Mouse (Mus musculus) heart, embryonic 16.5 days (tissue): ENCODE results near the gene Angpt4. TPM values are rescaled to one million over a fixed set of nuclear protein-coding genes. Genes with fewer than 3 reads are reported as not detected.

Experiments used
- ATAC-seq: fragments of 200-750 bp; cut with Nextera tagmentation; replicated peaks from 2 replicates; pipeline ENCODE4 v1.8.0; 2017; ENCODE audit warnings: moderate number of reproducible peaks; ENCODE audit not compliant: insufficient read depth, low FRiP score; ENCODE audit errors: extremely low read depth
- H3K27ac ChIP-seq: fragments of 300-500 bp; sonication (generic); 2 replicates; pipeline ENCODE4 v1.5.1; 2014; ENCODE audit warnings: mild to moderate bottlenecking, low read length, control low read depth, moderate library complexity
- H3K27me3 ChIP-seq: fragments of 300-500 bp; sonication (generic); 2 replicates; pipeline ENCODE4 v1.6.1; 2014; ENCODE audit warnings: low read length, mixed read lengths; ENCODE audit not compliant: control insufficient read depth, insufficient read depth
- H3K36me3 ChIP-seq: fragments of 300-500 bp; sonication (generic); 2 replicates; pipeline ENCODE4 v1.6.1; 2014; ENCODE audit not compliant: control insufficient read depth, insufficient read depth
- H3K4me1 ChIP-seq: fragments of 300-500 bp; sonication (generic); 2 replicates; pipeline ENCODE4 v1.6.1; 2014; ENCODE audit warnings: low read length, mixed read lengths; ENCODE audit not compliant: control insufficient read depth, insufficient read depth
- H3K4me2 ChIP-seq: fragments of 300-500 bp; sonication (generic); 2 replicates; pipeline ENCODE4 v1.6.1; 2014; ENCODE audit warnings: low read depth, mild to moderate bottlenecking, control low read depth, low read length
- H3K4me3 ChIP-seq: fragments of 300-500 bp; sonication (generic); 2 replicates; pipeline ENCODE4 v1.5.1; 2014; ENCODE audit warnings: mild to moderate bottlenecking, control low read depth, low read length
- H3K9ac ChIP-seq: fragments of 300-500 bp; sonication (generic); 2 replicates; pipeline ENCODE4 v1.6.1; 2014; ENCODE audit warnings: low read length, control low read depth
- H3K9me3 ChIP-seq: fragments of 300-500 bp; sonication (generic); replicated peaks from 2 replicates; pipeline ENCODE4 v1.6.1; 2016; ENCODE audit warnings: low read length; ENCODE audit not compliant: control insufficient read depth
- WGBS: fragments of 180-500 bp; shearing (Covaris S2); extraction: QIAGEN DNeasy Blood & Tissue Kit; methylation state at CpG from one replicate; pipeline ENCODE4 v1.1.7; 2014; 5-methylcytosine and 5-hydroxymethylcytosine counted together
- polyA plus RNA-seq: library from polyadenylated mRNA; unstranded; fragments of >200 nt; fragmentation: Nextera tagmentation; extraction: Ambion mirVana; gene quantifications from 2 replicates; pipeline ENCODE4 v1.2.1, GENCODE M21; 2015

Angpt4 gene
- 0.69 and 2.0 TPM in 2 replicates for polyA plus RNA-seq

- H3K9me3 ChIP-seq: no peaks in the 10 kb centered on the region
- no peak within 1 kb of the TSS for H3K4me3 ChIP-seq
- no peaks in the 10 kb centered on the region for H3K36me3 ChIP-seq
- WGBS: 44% methylated on average over 13 of the region's 13 CpGs
- H3K27me3 ChIP-seq: no peaks in the 10 kb centered on the region
- H3K4me2 ChIP-seq: no peak within 1 kb of the TSS
- no peak within 1 kb of the TSS for H3K9ac ChIP-seq
- ATAC-seq: peak; percentile 53; the same call in 1 of the 2 replicates
- peaks cover 6% of the 10 kb centered on the region for H3K4me1 ChIP-seq
- H3K27ac ChIP-seq: no peak within 1 kb of the TSS
These were observed at the start of gene Angpt4 for GRCm38 (mm10) chr2:151910919-151911500. Angpt4 (plus strand) TSS chr2:151911210.

DNA sequence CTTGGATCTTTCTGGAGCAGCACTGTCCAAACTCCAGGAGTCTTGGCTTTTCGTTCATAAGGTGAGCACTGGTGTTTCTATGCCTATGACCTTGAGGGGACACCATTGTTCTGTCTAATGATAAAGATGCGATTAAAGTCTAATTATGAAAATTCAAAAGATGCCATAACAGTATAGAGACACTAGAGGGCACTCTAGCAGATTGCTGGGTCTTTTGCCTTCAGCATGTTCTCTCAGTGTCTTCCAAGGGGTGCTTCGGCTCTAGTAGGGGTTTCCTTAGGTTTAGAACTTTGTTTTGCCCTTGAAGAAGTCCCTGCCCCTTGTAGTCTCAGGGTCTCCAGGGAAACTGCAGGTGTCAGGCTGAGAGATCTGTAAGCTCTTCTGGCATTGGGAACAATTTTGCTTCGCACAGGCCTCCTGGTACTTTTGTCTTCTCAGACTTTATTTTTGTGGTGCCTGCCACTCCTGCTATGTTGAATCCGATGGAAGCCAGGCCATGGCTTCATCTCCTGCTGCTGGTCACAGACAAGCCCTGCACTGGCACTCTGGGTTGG, 48.7 kb upstream of the Angpt4 start:
- WGBS: 48% methylated on average over 5 of the region's 5 CpGs
- Histone ChIP-seq H3K9ac (no peak overlapping the region), H3K4me3 (no peak overlapping the region), H3K27ac (no peak overlapping the region), H3K27me3 (peaks cover 2% of the 10 kb centered on the region; the same call in 1 of the 2 replicates), H3K4me1 (no peaks in the 10 kb centered on the region), H3K36me3 (no peaks in the 10 kb centered on the region), H3K4me2 (no peak overlapping the region), H3K9me3 (no peaks in the 10 kb centered on the region)
- ATAC-seq: no peak

DNA sequence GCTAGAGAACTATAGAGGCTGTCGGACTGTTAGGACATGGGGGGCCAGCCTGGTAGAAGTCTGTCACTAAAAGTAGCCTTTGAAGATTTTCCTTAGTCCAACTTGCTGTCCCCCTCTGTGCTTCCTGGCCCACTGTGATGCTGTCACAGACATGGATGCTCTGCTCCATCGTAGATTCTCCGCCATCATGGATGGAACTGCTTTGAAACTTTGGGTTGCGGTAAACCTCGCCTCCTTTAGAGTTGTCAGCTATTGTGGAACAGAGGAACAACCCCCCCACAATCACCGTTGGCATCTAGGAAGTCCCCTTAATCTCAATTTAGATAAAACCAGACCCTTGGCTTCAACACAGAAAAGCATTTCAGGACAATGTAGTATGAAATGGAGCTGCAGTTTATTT, 46.1 kb upstream of the Angpt4 start:
- no peak overlapping the region for H3K4me2 ChIP-seq
- H3K9ac ChIP-seq: no peak overlapping the region
- no peaks in the 10 kb centered on the region for H3K4me1 ChIP-seq
- no peaks in the 10 kb centered on the region for H3K36me3 ChIP-seq
- H3K4me3 ChIP-seq: no peak overlapping the region
- ATAC-seq: no peak
- H3K9me3 ChIP-seq: no peaks in the 10 kb centered on the region
- H3K27me3 ChIP-seq: peaks cover 2% of the 10 kb centered on the region; the same call in 1 of the 2 replicates
- 80% methylated on average over 6 of the region's 6 CpGs for WGBS
- no peak overlapping the region for H3K27ac ChIP-seq

DNA sequence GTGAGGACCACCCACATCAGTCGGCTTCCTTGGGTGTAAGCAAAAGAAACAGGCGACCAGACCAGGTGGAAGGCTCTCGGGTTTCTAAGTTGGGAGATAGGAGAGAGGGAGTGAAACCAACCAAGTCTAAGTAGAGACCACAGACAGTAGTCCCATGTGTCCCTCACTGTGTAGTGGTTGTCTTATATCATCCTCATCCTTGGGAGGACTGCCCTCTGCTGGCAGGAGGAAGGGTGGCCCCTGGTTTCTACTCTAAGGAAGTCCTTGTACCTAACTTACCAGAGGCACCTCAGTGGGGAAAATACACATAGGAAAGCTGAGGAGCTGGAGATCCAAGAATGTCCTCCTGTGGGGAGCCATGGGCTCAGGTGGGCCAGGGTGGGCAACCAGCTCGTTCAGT, 44.5 kb upstream of the Angpt4 start:
- H3K4me3 ChIP-seq: no peak overlapping the region
- H3K4me1 ChIP-seq: no peaks in the 10 kb centered on the region
- no peak overlapping the region for H3K27ac ChIP-seq
- no peak overlapping the region for H3K4me2 ChIP-seq
- H3K36me3 ChIP-seq: no peaks in the 10 kb centered on the region
- H3K27me3 ChIP-seq: peaks cover 2% of the 10 kb centered on the region; the same call in 1 of the 2 replicates
- no peak for ATAC-seq
- H3K9ac ChIP-seq: no peak overlapping the region
- WGBS: 29% methylated on average over 4 of the region's 4 CpGs
- no peaks in the 10 kb centered on the region for H3K9me3 ChIP-seq

GRCm38 (mm10) chr2:151868196-151868595, 42.8 kb upstream of the Angpt4 start:
- no peaks in the 10 kb centered on the region for H3K9me3 ChIP-seq
- WGBS: 72% methylated on average over 8 of the region's 8 CpGs
- ATAC-seq: no peak
- H3K27ac ChIP-seq: no peak overlapping the region
- H3K4me2 ChIP-seq: no peak overlapping the region
- no peak overlapping the region for H3K9ac ChIP-seq
- H3K36me3 ChIP-seq: no peaks in the 10 kb centered on the region
- peaks cover 4% of the 10 kb centered on the region for H3K27me3 ChIP-seq
- H3K4me1 ChIP-seq: no peaks in the 10 kb centered on the region
- H3K4me3 ChIP-seq: no peak overlapping the region

DNA sequence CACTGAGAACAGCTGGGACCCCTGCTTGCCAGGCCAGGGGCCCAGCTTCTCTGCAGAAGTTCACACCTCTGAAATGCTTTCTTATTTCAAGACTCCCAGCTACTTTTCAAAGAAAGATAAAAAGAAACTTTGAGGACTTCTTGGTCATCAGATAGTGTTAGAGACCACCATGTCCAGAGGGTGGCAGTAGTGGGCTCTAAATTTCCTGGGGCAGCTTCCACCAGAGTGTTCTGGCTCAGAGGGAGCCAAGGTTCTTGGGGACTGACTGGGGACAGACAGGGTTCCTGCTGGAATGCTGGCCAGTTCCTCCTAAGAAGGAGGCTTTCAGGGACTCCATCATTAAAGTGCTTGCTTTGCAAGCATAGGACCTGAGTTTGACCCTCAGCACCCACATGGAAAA, 36.5 kb upstream of the Angpt4 start:
- no peaks in the 10 kb centered on the region for H3K9me3 ChIP-seq
- no peak overlapping the region for H3K9ac ChIP-seq
- H3K4me1 ChIP-seq: no peaks in the 10 kb centered on the region
- H3K27ac ChIP-seq: no peak overlapping the region
- H3K27me3 ChIP-seq: peaks cover 3% of the 10 kb centered on the region
- ATAC-seq: no peak
- no peaks in the 10 kb centered on the region for H3K36me3 ChIP-seq
- H3K4me2 ChIP-seq: no peak overlapping the region
- H3K4me3 ChIP-seq: no peak overlapping the region

DNA sequence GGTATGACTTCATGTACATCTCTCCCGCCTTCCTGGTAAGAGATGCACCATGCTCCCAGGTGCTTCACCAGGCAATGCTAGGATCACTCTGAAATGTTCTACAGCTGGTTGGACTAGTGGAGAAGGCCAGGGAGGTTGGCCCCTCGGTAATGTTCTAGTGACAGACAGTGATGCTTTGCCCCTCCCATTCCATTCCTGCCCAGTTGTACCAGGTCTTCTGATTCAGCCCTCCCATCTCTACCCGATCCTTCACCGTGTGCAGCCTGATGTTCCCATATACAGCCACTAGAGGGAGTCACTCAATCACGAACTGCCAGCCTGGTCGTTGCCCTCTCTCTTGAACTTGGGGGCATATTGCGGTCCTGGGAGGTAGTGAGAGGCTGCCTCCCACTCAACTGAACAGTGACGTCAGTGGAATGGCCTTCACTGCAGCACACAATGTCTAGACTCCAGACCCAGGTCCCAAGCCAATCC, 35.0 kb upstream of the Angpt4 start:
- H3K4me2 ChIP-seq: no peak overlapping the region
- no peaks in the 10 kb centered on the region for H3K36me3 ChIP-seq
- H3K4me1 ChIP-seq: no peaks in the 10 kb centered on the region
- H3K27me3 ChIP-seq: peaks cover 3% of the 10 kb centered on the region
- no peak overlapping the region for H3K9ac ChIP-seq
- WGBS: 13% methylated on average over 8 of the region's 8 CpGs
- ATAC-seq: no peak
- H3K27ac ChIP-seq: no peak overlapping the region
- no peaks in the 10 kb centered on the region for H3K9me3 ChIP-seq
- H3K4me3 ChIP-seq: no peak overlapping the region

- WGBS: 70% methylated on average over 3 of the region's 3 CpGs
- no peaks in the 10 kb centered on the region; the same call in 1 of the 2 replicates for H3K27me3 ChIP-seq
- no peak for ATAC-seq
- no peak overlapping the region for H3K4me3 ChIP-seq
- no peaks in the 10 kb centered on the region for H3K4me1 ChIP-seq
- H3K27ac ChIP-seq: no peak overlapping the region
- H3K4me2 ChIP-seq: no peak overlapping the region
- H3K36me3 ChIP-seq: no peaks in the 10 kb centered on the region
- no peaks in the 10 kb centered on the region for H3K9me3 ChIP-seq
- no peak overlapping the region for H3K9ac ChIP-seq
These were observed 32.4 kb upstream of the Angpt4 start for GRCm38 (mm10) chr2:151878645-151879044.

DNA sequence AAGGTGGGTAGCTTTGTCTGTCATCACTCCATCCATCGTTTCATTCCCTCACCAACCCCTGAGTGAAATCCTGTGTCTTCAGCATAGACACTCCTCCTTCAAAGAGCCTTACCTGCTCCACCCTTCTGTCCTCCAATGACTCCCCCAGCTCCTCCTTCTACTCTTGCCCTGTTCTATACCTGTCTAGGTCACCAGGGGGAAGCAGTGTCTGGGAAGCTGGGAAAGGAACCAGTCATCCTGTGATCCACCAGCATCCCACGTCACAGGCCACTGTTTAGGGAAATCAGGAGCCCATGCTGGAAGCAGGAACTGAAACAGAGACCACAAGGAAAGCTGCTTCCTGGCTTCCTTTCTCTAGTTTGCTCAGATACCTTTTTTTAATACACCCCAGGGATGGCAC, 31.2 kb upstream of the Angpt4 start:
- no peaks in the 10 kb centered on the region for H3K36me3 ChIP-seq
- no peak overlapping the region for H3K27ac ChIP-seq
- no peak overlapping the region for H3K4me3 ChIP-seq
- H3K9me3 ChIP-seq: no peaks in the 10 kb centered on the region
- H3K9ac ChIP-seq: no peak overlapping the region
- H3K4me1 ChIP-seq: no peaks in the 10 kb centered on the region
- H3K4me2 ChIP-seq: no peak overlapping the region
- ATAC-seq: no peak
- no peaks in the 10 kb centered on the region; the same call in 1 of the 2 replicates for H3K27me3 ChIP-seq
- WGBS: 58% methylated on average over 2 of the region's 2 CpGs
